Mouse (Mus musculus) activated CD4-positive, CD25-positive, alpha-beta regulatory T cell, adult 4 months (primary cell): ENCODE results near the gene Abcc2. TPM values are rescaled to one million over a fixed set of nuclear protein-coding genes. Genes with fewer than 3 reads are reported as not detected.

Experiments used
- ATAC-seq: one replicate; pipeline ENCODE4 v1.8.0; 2017
- polyA plus RNA-seq, 2 experiments: library from polyadenylated mRNA; unstranded; fragments of 100-300 nt; shearing (Covaris generic); gene quantifications; one replicate each; pipeline ENCODE4 v1.2.1; 2017

Gene Abcc2
- polyA plus RNA-seq, 2 experiments from 2014 or later, result not detected

- no peak for ATAC-seq
Observed at GRCm38 (mm10) chr19:43780391-43780790, 1.6 kb upstream of the Abcc2 start.

DNA sequence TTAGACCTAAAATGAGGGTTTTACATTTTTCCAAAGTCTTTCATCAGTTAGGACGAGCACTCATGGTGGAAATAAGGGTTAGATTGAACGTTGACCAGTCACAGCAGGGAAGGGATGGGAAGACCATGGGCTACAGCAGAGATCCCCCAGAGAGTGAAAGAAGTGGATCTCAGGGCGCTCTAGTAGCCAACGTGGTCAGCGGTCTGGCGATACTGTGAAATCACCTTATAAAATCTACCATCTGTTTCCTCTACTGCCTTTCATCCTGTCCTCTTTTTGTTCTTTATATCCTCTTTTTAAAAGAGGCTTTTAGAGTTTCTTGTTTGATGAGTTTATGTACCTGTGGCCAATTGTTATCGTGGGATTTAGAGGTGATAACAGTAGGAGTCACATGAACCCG is 2.8 kb downstream of the Abcc2 start:
- ATAC-seq, result no peak

- no peak for ATAC-seq
Observed at GRCm38 (mm10) chr19:43786249-43787026, 4.4 kb downstream of the Abcc2 start.

DNA sequence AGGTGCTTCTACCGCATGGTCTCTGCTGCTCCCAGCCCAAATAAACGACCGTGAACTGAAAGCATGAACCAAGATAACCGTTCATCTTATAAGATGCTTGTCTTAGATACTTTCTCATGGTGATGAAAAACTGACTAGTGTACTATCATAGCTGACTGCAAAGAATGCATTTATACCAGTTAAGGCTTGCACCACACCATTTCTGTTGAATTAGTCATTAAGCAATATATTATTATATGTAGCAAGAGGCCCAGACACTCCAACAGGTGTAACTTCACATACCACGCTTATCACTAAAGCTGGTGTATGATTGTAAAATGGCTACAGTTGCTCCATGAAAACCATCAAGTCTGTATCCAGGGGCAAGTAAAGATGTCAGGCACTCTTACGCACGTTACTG is 7.8 kb downstream of the Abcc2 start:
- no peak for ATAC-seq

- no peak for ATAC-seq
Observed at GRCm38 (mm10) chr19:43792537-43792936, 10.5 kb downstream of the Abcc2 start.

GRCm38 (mm10) chr19:43793951-43794350 is 12.0 kb downstream of the Abcc2 start:
- ATAC-seq, result no peak

GRCm38 (mm10) chr19:43795511-43795910 is 13.5 kb downstream of the Abcc2 start:
- no peak for ATAC-seq

DNA sequence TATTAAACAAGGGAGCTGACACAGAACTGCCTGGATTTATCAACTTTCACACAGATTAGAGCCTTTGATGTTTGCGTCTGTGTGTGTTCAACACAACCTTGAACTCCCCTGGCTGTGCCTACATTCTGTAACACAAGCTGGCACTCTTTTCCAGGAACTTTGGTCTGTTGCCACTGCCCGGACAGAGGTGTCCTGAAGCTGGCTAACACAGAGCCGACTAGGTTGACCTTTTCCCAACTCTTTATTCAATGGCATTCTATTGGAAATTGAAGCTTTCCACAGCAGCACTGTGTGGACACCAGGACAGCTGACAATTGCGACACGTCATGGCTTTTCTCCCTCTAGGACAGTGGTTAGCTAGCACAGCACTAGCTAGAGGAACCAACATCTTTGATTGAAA is 15.2 kb downstream of the Abcc2 start:
- no peak for ATAC-seq

GRCm38 (mm10) chr19:43801427-43802051 is 19.5 kb downstream of the Abcc2 start:
- ATAC-seq, result no peak

GRCm38 (mm10) chr19:43803866-43804265 is 21.9 kb downstream of the Abcc2 start:
- no peak for ATAC-seq

GRCm38 (mm10) chr19:43809331-43809730 is 27.3 kb downstream of the Abcc2 start:
- ATAC-seq, result no peak

GRCm38 (mm10) chr19:43811419-43811818 is 29.4 kb downstream of the Abcc2 start:
- ATAC-seq, result no peak

- no peak for ATAC-seq
Observed at GRCm38 (mm10) chr19:43813315-43813714, 31.3 kb downstream of the Abcc2 start.

DNA sequence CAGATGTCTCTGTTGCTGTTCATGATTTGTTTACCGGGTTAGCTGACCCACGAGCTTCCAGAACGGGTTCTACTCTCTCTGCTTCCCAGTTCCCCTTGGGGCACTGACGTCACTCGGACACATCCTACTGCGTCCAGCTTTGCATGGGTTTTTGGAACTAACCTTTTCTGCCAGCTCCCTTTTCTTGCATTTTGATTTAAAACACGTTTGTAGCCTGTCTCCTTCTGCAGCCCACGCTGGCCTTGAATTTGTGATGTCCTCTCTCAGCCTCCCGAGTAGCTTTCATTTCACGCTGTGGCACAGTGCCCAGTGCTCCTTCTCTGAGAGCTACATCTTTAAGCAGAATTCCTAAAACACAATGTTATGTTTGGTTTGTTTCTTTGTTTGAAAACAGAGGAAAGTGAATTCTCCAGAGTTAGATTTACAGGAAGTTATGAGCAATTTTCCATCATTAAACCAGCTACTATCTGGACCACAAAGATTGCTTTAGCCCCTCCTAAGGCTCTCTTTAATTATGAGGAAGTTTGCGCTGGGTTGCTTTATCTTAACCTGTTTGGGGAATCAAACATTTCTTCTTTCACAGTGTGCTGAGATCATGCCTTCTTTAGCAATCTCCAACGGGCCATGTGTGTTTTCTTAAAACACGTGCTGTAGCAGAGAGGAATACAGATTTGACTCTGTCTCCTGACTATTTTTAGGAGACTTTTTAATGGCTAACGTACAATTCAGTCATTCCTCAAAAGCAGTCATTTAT is 33.8 kb downstream of the Abcc2 start:
- no peak for ATAC-seq

DNA sequence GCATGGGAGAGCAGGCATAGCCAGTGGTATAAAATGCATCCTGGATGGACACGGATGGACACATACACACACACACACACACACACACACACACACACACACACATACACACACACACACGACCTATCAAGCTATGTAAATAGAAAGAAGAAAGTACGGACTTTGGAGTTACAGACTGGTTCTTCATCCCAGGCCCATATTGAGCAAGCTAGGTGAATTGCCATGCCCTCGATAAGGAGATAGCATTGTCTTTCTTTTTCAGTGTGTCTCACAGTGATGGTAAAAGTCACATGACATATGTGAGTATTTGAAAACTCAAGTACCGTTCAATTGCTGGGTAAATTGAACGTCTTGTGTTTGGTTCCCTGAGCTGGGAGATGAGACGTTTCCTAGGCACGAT is 44.9 kb downstream of the Abcc2 start:
- no peak for ATAC-seq

- peak; percentile 54 for ATAC-seq
Observed at GRCm38 (mm10) chr19:43832425-43833069, 50.6 kb downstream of the Abcc2 start.

GRCm38 (mm10) chr19:43843184-43843583 is 61.2 kb downstream of the Abcc2 start:
- no peak for ATAC-seq

- ATAC-seq, result no peak
Observed at GRCm38 (mm10) chr19:43845331-43845908, 63.4 kb downstream of the Abcc2 start.

DNA sequence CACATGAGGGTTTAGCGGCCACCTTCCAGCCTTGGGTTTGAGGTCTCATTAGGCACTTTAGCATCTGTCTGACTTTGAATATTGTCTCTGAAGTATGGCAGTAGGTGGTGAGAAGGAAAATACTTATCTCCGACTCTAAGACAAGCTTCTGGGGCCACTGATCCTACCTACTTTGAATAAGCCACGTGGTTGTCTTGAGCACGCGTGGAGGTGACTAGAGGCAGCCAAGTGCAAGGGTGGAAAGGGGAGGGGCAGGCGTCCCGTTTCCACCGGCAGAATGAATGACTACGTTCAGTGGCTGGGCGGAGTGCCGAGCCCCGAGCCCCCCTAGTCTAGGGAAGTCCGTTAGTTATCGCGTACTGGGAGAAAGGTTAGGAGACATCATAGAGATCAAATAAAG is 65.1 kb downstream of the Abcc2 start:
- ATAC-seq, result no peak

DNA sequence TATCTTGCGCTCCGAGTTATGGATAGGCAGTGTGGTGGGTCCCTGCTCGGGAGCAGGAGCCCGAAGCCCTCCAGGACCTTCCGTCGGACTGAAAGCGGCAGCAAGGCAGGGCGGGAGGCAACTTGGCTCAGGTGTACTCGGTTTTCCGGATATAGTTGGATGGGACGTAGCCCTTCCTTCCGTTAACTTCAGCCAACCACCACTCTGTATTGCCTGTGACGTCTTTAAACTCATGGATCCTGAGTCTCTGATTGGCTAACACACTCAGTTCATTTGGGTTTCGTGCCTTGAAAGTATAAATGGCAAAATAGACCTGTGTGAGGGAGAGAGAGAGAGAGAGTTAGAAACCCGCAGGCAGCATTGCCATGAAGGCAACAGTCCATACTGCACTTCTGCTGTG is 66.0 kb downstream of the Abcc2 start:
- no peak for ATAC-seq

DNA sequence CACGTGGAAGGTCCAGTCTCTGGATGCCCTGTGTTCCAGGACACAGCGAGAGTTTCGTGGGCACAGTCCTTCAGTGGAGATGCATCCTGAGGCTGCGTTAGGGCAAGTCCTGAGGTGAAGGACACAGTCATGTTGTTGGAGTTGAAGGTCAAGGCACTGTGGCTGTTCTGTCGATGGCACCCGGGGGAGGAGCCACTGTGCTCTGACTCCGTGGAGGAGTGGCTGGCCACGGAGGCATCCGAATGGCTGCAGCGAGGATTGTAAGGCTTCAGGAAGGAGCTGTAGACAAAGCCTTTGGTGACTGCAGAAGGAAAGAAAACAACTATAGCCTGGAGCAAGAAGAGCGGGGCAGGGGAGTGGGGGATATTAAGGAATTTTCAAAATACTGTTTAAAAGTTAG is 68.0 kb downstream of the Abcc2 start:
- no peak for ATAC-seq

- peak; percentile 86 for ATAC-seq
Observed at GRCm38 (mm10) chr19:43851996-43852630, 70.1 kb downstream of the Abcc2 start.
